Mouse (Mus musculus) forebrain, embryonic 15.5 days (tissue): ENCODE results near the gene Cenpj. TPM values are rescaled to one million over a fixed set of nuclear protein-coding genes. Genes with fewer than 3 reads are reported as not detected.

Experiments used
- ATAC-seq: fragments of 200-750 bp; cut with Nextera tagmentation; replicated peaks from 2 replicates; pipeline ENCODE4 v1.8.0; 2017; ENCODE audit warnings: mild to moderate bottlenecking, moderate TSS enrichment, moderate library complexity
- H3K27ac ChIP-seq: fragments of 300-500 bp; sonication (generic); replicated peaks from 2 replicates; pipeline ENCODE4 v1.5.1; 2015; ENCODE audit warnings: mild to moderate bottlenecking, inconsistent platforms
- H3K27me3 ChIP-seq: fragments of 300-500 bp; sonication (generic); 2 replicates; pipeline ENCODE4 v1.6.1; 2015; ENCODE audit warnings: inconsistent platforms
- H3K36me3 ChIP-seq: fragments of 300-500 bp; sonication (generic); 2 replicates; pipeline ENCODE4 v1.6.1; 2015; ENCODE audit warnings: mild to moderate bottlenecking, inconsistent platforms
- H3K4me1 ChIP-seq: fragments of 300-500 bp; sonication (generic); 2 replicates; pipeline ENCODE4 v1.6.1; 2015; ENCODE audit warnings: inconsistent platforms
- H3K4me2 ChIP-seq: fragments of 300-500 bp; sonication (generic); replicated peaks from 2 replicates; pipeline ENCODE4 v1.6.1; 2015; ENCODE audit warnings: mild to moderate bottlenecking, inconsistent platforms
- H3K4me3 ChIP-seq: fragments of 300-500 bp; sonication (generic); 2 replicates; pipeline ENCODE4 v1.5.1; 2015; ENCODE audit warnings: mild to moderate bottlenecking, inconsistent platforms
- H3K9ac ChIP-seq: fragments of 300-500 bp; sonication (generic); replicated peaks from 2 replicates; pipeline ENCODE4 v1.6.1; 2015; ENCODE audit warnings: mild to moderate bottlenecking, inconsistent platforms
- H3K9me3 ChIP-seq: fragments of 300-500 bp; sonication (generic); 2 replicates; pipeline ENCODE4 v1.6.1; 2016; ENCODE audit warnings: inconsistent platforms
- WGBS: fragments of 180-500 bp; shearing (Covaris S2); methylation state at CpG from one replicate; pipeline ENCODE4 v1.1.7; 2015; ENCODE audit warnings: mixed read lengths; 5-methylcytosine and 5-hydroxymethylcytosine counted together
- polyA plus RNA-seq: library from polyadenylated mRNA; unstranded; fragments of >200 nt; fragmentation: Nextera tagmentation; extraction: Ambion mirVana; gene quantifications from 2 replicates; pipeline ENCODE4 v1.2.1, GENCODE M21; 2015

Cenpj gene
- polyA plus RNA-seq, 1 experiment from 2014 or later: 13.4 TPM

DNA sequence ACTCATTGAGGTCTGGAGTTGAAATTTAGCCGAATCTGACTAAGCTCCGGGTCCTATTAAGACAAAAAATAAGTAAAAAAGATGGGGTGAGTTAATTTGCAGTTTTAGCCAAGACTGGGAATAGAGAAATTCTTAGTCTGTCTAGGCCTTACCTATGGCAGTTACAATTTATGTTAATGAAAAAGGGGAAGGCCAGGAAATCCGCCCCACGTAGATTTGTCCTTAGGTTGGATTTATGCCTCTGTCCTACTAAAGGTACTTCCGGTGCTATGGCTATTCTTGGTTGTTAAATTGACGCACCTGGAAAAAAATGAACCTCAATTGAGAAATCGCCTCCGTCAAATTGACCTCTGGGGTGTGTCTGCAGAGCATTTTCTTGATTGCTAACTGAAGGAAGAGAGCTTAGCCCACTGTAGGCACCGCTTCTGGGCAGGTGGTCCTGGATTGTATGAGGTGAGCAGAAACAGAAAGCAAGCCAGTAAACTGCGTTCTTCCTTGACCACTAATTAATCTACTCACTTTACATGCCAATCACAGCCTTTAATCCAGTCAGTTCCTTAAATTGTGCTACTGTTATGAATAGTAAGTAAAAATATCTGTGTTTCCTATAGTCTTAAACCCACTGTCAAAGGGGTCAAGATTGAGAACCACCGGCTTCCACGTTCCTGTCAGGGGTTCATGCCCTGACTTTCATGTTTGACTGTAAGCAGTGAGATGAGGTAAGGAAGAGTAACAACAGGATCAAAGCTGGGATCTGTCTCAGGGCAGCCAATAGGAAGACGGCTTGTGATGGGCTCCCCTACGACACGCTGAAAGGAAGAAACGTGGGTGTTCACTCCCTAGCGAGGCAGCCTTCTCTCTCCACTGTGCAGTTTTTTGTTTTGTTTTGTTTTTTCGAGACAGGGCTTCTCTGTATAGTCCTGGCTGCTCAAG is 1.0 kb upstream of the Cenpj start:
- WGBS: 72% methylated on average over 18 of the region's 18 CpGs
- Histone ChIP-seq H3K4me3 (peak overlapping the region; percentile 42; the same call in 1 of the 2 replicates), H3K9ac (no peak overlapping the region), H3K27ac (no peak overlapping the region), H3K9me3 (no peaks in the 10 kb centered on the region), H3K4me1 (peaks cover 14% of the 10 kb centered on the region), H3K27me3 (no peaks in the 10 kb centered on the region; the same call in 1 of the 2 replicates), H3K36me3 (no peaks in the 10 kb centered on the region), H3K4me2 (peak overlapping the region; percentile 55; the same call in 1 of the 2 replicates)
- ATAC-seq: no peak

DNA sequence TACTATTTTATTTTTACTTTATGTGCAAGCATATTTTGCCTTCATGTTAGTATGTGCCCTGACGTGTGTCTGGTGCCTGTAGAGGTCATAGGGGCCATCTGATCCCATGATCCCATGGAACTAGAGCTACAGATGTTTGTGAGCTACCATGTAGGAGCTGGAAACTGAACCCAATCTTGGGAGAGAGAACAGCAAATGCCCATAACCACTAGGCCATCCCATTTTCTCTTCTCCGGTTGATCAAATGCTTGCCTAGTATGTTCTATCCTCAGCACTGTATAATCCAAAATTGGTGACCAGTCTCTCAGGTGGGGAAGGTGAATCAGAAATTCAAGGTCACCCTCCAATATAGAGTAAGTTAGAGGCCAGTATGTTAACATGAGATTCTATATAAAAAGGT is 2.7 kb downstream of the Cenpj start:
- H3K27ac ChIP-seq: no peak overlapping the region
- no peaks in the 10 kb centered on the region for H3K9me3 ChIP-seq
- no peaks in the 10 kb centered on the region; the same call in 1 of the 2 replicates for H3K27me3 ChIP-seq
- H3K9ac ChIP-seq: no peak overlapping the region
- peak overlapping the region; percentile 42 for H3K4me2 ChIP-seq
- H3K4me3 ChIP-seq: peak overlapping the region; percentile 97
- H3K4me1 ChIP-seq: peaks cover 24% of the 10 kb centered on the region
- ATAC-seq: no peak
- no peaks in the 10 kb centered on the region for H3K36me3 ChIP-seq
- 73% methylated on average over 2 of the region's 2 CpGs for WGBS

DNA sequence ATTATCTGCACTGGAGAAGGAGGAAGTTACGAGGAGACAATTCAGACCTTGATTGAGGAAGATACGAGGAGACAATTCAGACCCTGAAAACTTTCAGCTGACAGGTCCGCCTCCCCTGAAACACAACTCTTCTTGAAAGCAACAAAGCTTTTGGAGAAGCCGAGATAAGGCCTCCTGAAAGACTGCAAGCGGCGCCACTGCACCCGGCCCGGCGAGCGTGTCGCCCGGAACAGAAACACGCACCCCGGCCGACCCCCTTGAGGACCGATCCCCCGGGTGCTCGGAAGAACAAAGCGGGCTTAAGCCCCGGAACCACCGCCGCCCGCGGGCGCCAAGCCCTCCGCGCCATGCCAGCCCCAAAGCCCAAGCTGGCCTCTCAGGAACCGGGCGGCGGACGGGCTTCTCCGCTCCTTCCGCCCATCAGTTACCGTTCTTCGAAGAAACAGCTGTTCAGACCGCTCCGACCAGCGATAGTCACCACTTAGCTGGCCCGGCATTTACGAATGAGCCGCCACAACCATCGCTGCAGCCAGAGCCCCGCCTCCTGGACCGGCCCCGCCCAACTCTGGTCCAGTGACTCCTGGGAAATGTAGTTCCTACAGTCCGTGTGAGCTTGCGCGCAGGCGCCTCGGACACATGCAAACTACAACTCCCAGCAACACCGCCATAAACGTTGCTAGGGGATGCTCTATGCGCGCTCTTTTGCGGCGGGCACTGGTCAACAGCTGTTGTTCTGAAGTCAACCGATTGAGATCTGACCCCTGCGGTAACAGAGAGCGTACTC is 3.7 kb downstream of the Cenpj start:
- H3K27me3 ChIP-seq: no peaks in the 10 kb centered on the region; the same call in 1 of the 2 replicates
- H3K9ac ChIP-seq: peak overlapping the region; percentile 77
- peak overlapping the region; percentile 88 for H3K27ac ChIP-seq
- H3K4me3 ChIP-seq: peak overlapping the region; percentile 97
- under 1% methylated on average over 59 of the region's 59 CpGs for WGBS
- peak; percentile 100 for ATAC-seq
- H3K4me2 ChIP-seq: peak overlapping the region; percentile 63
- peaks cover 24% of the 10 kb centered on the region for H3K4me1 ChIP-seq
- H3K9me3 ChIP-seq: no peaks in the 10 kb centered on the region
- no peaks in the 10 kb centered on the region for H3K36me3 ChIP-seq

DNA sequence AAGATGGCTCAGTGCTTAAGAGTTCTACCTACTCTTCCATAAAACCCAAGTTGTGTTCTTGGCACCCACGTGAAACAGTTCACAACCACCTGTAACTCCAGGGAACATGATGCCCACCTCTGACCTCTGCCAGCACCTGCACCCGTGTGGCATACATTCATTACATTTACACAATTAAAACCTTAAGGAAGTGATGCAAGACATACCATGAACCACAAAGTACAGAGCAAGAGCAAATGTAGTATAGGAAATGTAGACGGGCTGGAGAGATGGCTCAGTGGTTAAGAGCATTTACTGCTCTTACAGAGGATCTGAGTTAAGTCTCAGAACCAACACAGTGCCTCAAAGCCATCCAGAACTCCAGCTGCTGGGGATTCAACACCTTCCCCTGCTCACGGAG is 6.2 kb downstream of the Cenpj start:
- Histone ChIP-seq H3K27me3 (no peaks in the 10 kb centered on the region), H3K27ac (no peak overlapping the region), H3K4me1 (peaks cover 16% of the 10 kb centered on the region), H3K36me3 (peaks cover 5% of the 10 kb centered on the region), H3K4me3 (no peak overlapping the region), H3K9ac (no peak overlapping the region), H3K9me3 (no peaks in the 10 kb centered on the region), H3K4me2 (no peak overlapping the region)
- no peak for ATAC-seq
- 85% methylated on average over 4 of the region's 4 CpGs for WGBS

DNA sequence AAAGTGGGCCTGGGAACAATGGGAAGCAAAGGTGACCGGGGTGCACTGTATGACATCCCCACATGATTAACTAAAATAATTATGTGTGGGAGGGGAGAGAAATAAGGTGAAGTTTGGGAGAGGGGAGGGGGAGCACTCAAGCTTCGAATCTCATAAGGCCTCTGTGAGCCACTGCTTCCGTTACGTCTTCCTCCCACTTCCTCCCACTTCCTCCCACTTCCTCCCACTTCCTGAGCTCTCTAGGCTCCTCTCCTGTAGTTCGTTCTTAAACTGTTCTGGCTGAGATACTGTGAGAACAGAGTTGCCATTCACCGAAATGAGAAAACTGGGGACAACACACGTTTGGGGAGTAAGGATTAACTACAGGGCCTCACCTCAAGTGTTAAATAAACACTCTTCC is 7.7 kb downstream of the Cenpj start:
- no peak overlapping the region for H3K4me2 ChIP-seq
- no peak overlapping the region for H3K27ac ChIP-seq
- H3K36me3 ChIP-seq: peaks cover 16% of the 10 kb centered on the region
- H3K4me1 ChIP-seq: peaks cover 14% of the 10 kb centered on the region
- H3K9ac ChIP-seq: no peak overlapping the region
- no peaks in the 10 kb centered on the region for H3K9me3 ChIP-seq
- H3K4me3 ChIP-seq: no peak overlapping the region
- ATAC-seq: no peak
- H3K27me3 ChIP-seq: no peaks in the 10 kb centered on the region
- WGBS: 86% methylated on average over 7 of the region's 7 CpGs

DNA sequence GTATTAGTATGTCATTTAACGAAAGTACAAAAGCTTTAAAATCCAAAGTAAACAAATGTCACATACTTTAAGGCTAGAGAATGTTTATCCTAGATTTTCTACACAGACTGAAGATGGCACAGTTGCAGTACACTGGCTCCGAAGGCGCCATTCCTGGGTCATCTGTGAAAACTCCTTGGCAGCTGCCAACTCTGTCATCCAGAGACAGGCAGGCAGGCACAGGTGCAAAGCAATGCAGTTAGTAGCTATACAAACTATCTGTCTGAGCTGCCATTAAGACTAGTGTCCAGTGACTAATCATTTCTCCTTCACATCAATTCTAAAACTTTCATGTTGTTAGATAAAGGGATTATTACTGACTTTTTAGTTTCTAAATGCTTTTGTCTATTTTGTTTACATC is 16.1 kb downstream of the Cenpj start:
- peaks cover 35% of the 10 kb centered on the region for H3K36me3 ChIP-seq

DNA sequence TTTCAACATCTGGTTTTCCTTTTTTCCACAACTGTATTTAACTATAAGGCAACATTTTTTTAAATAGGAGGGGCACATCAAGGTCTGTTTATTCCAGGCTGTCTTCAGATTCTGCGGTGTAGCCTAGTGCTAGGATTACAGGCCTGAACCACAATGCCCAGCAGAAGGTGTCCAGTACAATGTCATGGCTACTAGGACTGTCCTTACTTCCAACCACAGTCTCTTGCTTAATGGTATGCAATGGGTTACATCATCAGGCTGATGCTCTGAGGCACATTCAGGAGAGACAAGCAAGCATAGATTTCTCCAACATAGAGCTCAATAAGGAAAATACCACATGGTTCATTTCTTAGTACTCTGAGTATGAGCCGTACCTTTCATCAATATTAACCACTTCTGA is 20.5 kb downstream of the Cenpj start:
- Histone ChIP-seq H3K4me3 (no peak overlapping the region), H3K36me3 (peaks cover 52% of the 10 kb centered on the region)

More for the DNA sequence above, 16.1 kb downstream of the Cenpj start:
- no peaks in the 10 kb centered on the region for H3K27me3 ChIP-seq
- H3K9me3 ChIP-seq: no peaks in the 10 kb centered on the region
- no peak overlapping the region for H3K9ac ChIP-seq
- H3K4me1 ChIP-seq: no peaks in the 10 kb centered on the region
- ATAC-seq: no peak
- no peak overlapping the region for H3K4me2 ChIP-seq
- WGBS: 95% methylated on average over 3 of the region's 3 CpGs
- no peak overlapping the region for H3K27ac ChIP-seq
- H3K4me3 ChIP-seq: no peak overlapping the region

DNA sequence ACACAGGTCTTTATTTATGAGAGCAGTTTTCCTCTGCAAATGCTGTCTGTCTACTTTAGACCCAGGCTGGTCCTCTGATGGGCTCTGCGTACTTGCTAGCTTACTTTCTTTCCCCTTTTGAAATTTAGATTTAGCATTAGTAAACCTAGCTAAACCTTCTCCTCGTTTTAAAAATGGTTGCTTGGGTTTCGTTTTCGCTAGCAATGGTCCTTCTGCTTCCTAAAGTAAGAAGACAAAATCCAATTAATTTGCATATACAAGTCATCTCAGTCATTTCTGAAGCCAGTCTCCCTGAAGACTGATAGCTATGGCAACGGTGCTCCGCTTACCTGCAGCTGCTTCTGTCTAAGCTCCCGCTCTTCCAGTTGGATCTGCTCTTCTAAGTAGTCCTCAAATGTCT is 21.9 kb downstream of the Cenpj start:
- no peak overlapping the region for H3K4me3 ChIP-seq
- no peaks in the 10 kb centered on the region for H3K9me3 ChIP-seq
- H3K27ac ChIP-seq: no peak overlapping the region
- no peak overlapping the region for H3K9ac ChIP-seq
- H3K36me3 ChIP-seq: peaks cover 51% of the 10 kb centered on the region
- 97% methylated on average over 7 of the region's 7 CpGs for WGBS
- ATAC-seq: no peak
- no peak overlapping the region for H3K4me2 ChIP-seq
- H3K27me3 ChIP-seq: no peaks in the 10 kb centered on the region
- H3K4me1 ChIP-seq: no peaks in the 10 kb centered on the region

More for the DNA sequence above, 20.5 kb downstream of the Cenpj start:
- H3K4me2 ChIP-seq: no peak overlapping the region
- no peak overlapping the region for H3K9ac ChIP-seq
- H3K27ac ChIP-seq: no peak overlapping the region
- WGBS: 99% methylated on average over 2 of the region's 2 CpGs
- no peak for ATAC-seq
- H3K4me1 ChIP-seq: no peaks in the 10 kb centered on the region
- no peaks in the 10 kb centered on the region for H3K9me3 ChIP-seq
- H3K27me3 ChIP-seq: no peaks in the 10 kb centered on the region

DNA sequence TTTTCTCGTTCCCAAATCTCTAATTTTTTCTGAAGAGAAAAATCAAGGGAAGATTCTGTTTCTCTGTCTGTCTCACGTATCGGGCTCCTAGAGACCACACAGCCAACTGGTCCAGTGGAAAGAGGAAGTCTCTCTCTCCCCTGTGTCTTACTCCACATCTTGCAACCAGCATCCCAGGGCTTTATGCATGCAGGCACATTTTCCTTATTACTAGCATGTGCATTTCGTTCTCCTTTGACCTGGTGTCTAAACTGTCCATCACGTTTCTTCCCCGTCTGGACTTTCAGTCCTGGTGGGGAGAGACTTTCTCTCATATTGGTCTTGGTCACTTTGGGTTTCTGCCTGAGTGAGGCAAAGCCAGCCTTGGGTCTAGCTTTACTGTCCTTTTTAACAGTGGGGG is 22.3 kb downstream of the Cenpj start:
- 96% methylated on average over 6 of the region's 6 CpGs for WGBS

DNA sequence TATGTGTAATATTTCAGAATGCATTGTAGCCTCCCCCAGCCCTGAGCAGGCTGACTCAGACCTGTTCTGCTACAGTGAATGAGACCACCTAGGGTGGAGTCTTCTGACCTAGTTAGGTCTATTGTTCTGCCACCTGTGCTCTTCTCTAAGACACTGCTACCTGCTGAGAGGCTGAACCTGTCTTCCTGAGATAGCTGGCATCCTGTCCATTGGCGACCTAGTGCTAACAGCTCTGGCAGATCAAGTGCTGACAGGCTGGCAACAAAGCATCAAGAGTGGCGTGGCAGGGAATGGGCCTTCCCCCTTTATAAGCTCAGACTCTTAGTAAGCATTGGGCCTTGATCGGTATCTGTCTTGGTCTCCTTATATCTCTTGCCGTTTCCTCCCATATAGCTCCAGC is 24.3 kb downstream of the Cenpj start:
- peaks cover 47% of the 10 kb centered on the region for H3K36me3 ChIP-seq
- H3K4me3 ChIP-seq: no peak overlapping the region
- no peaks in the 10 kb centered on the region for H3K27me3 ChIP-seq
- no peaks in the 10 kb centered on the region for H3K9me3 ChIP-seq
- H3K4me2 ChIP-seq: no peak overlapping the region
- no peaks in the 10 kb centered on the region for H3K4me1 ChIP-seq
- no peak overlapping the region for H3K9ac ChIP-seq
- 87% methylated on average over 4 of the region's 4 CpGs for WGBS
- no peak overlapping the region for H3K27ac ChIP-seq
- no peak for ATAC-seq

More for the DNA sequence above, 22.3 kb downstream of the Cenpj start:
- no peak overlapping the region for H3K9ac ChIP-seq
- H3K4me3 ChIP-seq: no peak overlapping the region
- no peaks in the 10 kb centered on the region for H3K27me3 ChIP-seq
- H3K9me3 ChIP-seq: no peaks in the 10 kb centered on the region
- H3K36me3 ChIP-seq: peaks cover 50% of the 10 kb centered on the region
- no peaks in the 10 kb centered on the region for H3K4me1 ChIP-seq
- ATAC-seq: no peak
- no peak overlapping the region for H3K27ac ChIP-seq
- no peak overlapping the region for H3K4me2 ChIP-seq

DNA sequence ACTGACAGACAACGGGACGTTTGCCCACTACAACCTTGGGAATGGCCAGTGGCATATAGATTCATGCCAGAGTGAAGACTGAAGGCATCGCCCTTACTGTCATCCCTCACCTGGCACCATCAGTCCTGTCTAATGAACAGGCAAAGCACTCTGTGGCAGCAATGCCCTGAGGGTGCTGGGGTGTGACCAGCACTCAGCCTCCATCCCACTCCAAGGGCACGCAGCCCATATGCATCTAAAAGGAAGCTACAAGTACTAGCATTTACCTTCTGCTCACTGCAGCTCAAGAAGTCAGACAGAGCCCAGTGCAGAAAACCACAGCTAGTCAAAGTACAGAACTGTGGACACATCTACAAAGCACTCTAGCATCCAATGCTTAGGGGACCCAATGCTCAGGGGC is 29.7 kb downstream of the Cenpj start:
- no peak overlapping the region for H3K27ac ChIP-seq
- no peak overlapping the region for H3K9ac ChIP-seq
- ATAC-seq: no peak
- H3K27me3 ChIP-seq: no peaks in the 10 kb centered on the region
- no peaks in the 10 kb centered on the region for H3K9me3 ChIP-seq
- H3K4me3 ChIP-seq: no peak overlapping the region
- H3K36me3 ChIP-seq: peaks cover 21% of the 10 kb centered on the region; the same call in 1 of the 2 replicates
- H3K4me2 ChIP-seq: no peak overlapping the region
- H3K4me1 ChIP-seq: no peaks in the 10 kb centered on the region
- 87% methylated on average over 4 of the region's 4 CpGs for WGBS

DNA sequence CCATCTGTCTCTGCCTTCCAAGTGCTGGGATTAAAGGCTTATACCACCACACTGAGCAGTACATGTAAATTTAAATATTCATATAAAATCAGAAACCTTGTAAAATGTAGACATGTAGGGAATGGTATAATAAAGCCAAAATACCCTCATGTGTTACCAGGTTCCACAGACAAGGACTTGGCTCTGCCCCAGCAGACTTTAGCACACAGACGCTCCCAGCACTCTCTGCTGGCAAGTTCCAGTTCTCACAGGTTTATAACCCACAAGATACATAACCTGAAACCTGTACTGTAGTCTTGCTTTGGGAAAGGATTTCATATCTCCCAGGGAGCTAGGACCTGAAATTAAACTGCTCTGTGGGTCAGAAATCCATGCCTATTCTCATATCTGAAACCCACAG is 30.3 kb downstream of the Cenpj start:
- WGBS: 55% methylated on average over 1 of the region's 1 CpGs

More for the DNA sequence above, 30.3 kb downstream of the Cenpj start:
- no peaks in the 10 kb centered on the region for H3K9me3 ChIP-seq
- no peak overlapping the region for H3K4me2 ChIP-seq
- peaks cover 18% of the 10 kb centered on the region; the same call in 1 of the 2 replicates for H3K36me3 ChIP-seq
- no peaks in the 10 kb centered on the region for H3K4me1 ChIP-seq
- ATAC-seq: no peak
- no peak overlapping the region for H3K9ac ChIP-seq
- H3K4me3 ChIP-seq: no peak overlapping the region
- H3K27ac ChIP-seq: no peak overlapping the region
- H3K27me3 ChIP-seq: no peaks in the 10 kb centered on the region
